Mouse (Mus musculus) liver, embryonic 15.5 days (tissue): ENCODE data around the gene Ucn. TPM values are rescaled to one million over a fixed set of nuclear protein-coding genes. Genes with fewer than 3 reads are reported as not detected.

ENCODE experiments used
- ATAC-seq: fragments of 200-750 bp; cut with Nextera tagmentation; 2 replicates; pipeline ENCODE4 v1.8.0; 2017; ENCODE audit warnings: moderate number of reproducible peaks, mild to moderate bottlenecking, moderate library complexity; ENCODE audit not compliant: insufficient read depth
- H3K27ac ChIP-seq: fragments of 300-500 bp; sonication (generic); replicated peaks from 2 replicates; pipeline ENCODE4 v1.5.1; 2015; ENCODE audit warnings: mild to moderate bottlenecking, inconsistent platforms
- H3K27me3 ChIP-seq: fragments of 300-500 bp; sonication (generic); 2 replicates; pipeline ENCODE4 v1.6.1; 2015; ENCODE audit warnings: mild to moderate bottlenecking, inconsistent platforms
- H3K36me3 ChIP-seq: fragments of 300-500 bp; sonication (generic); replicated peaks from 2 replicates; pipeline ENCODE4 v1.6.1; 2015; ENCODE audit warnings: moderate library complexity, mild to moderate bottlenecking, inconsistent platforms
- H3K4me1 ChIP-seq: fragments of 300-500 bp; sonication (generic); replicated peaks from 2 replicates; pipeline ENCODE4 v1.6.1; 2015; ENCODE audit warnings: inconsistent platforms
- H3K4me2 ChIP-seq: fragments of 300-500 bp; sonication (generic); 2 replicates; pipeline ENCODE4 v1.6.1; 2015; ENCODE audit warnings: moderate library complexity, mild to moderate bottlenecking, inconsistent platforms
- H3K4me3 ChIP-seq: fragments of 300-500 bp; sonication (generic); replicated peaks from 2 replicates; pipeline ENCODE4 v1.5.1; 2015; ENCODE audit warnings: mild to moderate bottlenecking, inconsistent platforms
- H3K9ac ChIP-seq: fragments of 300-500 bp; sonication (generic); 2 replicates; pipeline ENCODE4 v1.6.1; 2015; ENCODE audit warnings: moderate library complexity, mild to moderate bottlenecking, inconsistent platforms
- H3K9me3 ChIP-seq: fragments of 300-500 bp; sonication (generic); replicated peaks from 2 replicates; pipeline ENCODE4 v1.6.1; 2016; ENCODE audit warnings: inconsistent platforms
- WGBS: fragments of 180-500 bp; shearing (Covaris S2); methylation state at CpG from one replicate; pipeline ENCODE4 v1.1.7; 2015; ENCODE audit warnings: mixed read lengths; ENCODE audit not compliant: insufficient replicate concordance; 5-methylcytosine and 5-hydroxymethylcytosine counted together
- polyA plus RNA-seq: library from polyadenylated mRNA; unstranded; fragments of >200 nt; fragmentation: Nextera tagmentation; extraction: Ambion mirVana; gene quantifications from 2 replicates; pipeline ENCODE4 v1.2.1, GENCODE M21; 2015

The Ucn gene
- polyA plus RNA-seq = not detected in 2 replicates

DNA sequence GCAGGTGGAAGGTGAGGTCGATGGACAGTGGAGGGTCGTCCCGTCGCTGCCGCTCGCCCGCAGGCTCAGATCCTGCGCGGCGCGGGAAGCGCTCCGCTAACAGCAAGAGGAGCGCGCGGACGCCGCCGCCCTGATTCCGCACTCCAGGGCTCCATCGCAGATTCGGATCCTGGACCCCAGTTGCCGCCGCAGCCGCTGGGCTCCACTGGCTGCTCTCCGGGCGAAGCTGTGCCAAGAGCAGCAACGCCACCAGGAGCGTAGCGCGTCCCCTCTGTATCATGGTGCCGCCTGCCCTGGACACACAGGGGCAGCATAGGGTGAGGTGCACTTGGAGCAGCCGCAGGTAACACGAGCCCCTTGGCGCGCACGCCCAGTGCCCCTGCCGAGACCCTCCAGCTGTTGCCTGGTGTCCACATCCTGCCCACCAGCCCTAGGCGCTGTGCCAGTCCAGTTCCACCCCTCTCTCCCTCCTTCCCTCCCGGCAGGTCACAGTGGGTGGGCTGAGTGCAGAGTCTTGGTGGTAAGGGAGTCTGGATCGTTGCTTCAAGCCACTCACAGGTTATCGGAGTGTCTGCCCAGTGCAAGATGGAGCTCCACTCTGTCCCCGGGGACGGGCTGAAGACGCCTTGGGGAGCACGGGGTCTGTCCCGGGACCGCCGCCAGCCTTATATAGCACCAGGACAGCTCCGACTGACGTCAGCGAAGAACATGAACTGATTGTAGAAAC lies at the start of gene Ucn:
Gene Ucn (minus strand): TSS at position 589 of the 727 bp plus-strand sequence.
- no peak within 1 kb of the TSS for H3K27ac ChIP-seq
- no peak within 1 kb of the TSS for H3K9ac ChIP-seq
- H3K4me1 ChIP-seq = 0 out of 2 replicates have a peak, but pooled peaks cover 3% of the 10 kb centered on the region
- WGBS = 3% methylated on average over 52 of the region's 52 CpGs
- H3K36me3 ChIP-seq = 0 out of 2 replicates have a peak, but pooled peaks cover 3% of the 10 kb centered on the region
- H3K27me3 ChIP-seq = peaks cover 69% of the 10 kb centered on the region
- no peaks in the 10 kb centered on the region for H3K9me3 ChIP-seq
- no peak within 1 kb of the TSS for H3K4me2 ChIP-seq
- H3K4me3 ChIP-seq = no peak within 1 kb of the TSS
- ATAC-seq = no peak

DNA sequence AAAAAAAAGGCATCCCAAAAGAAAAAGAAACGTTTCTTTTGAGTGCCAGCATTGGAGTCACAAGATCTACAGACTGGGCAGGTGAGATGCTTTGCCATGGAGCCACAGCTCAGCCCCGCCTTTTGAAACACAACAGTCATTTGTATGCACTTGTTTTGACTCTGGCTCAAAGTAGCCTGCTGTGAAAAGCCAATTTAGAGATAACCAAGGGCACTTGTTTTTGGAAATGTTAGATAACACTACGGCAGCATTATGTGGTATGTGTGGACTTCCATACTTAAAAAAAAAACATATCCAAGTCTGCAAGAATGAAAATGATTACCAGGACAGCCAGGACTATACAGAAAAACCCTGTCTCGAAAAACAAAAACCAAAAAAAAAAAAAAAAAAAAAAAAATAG lies 45.0 kb upstream of the Ucn start:
- H3K9ac ChIP-seq = no peak overlapping the region
- no peaks in the 10 kb centered on the region for H3K27me3 ChIP-seq
- H3K27ac ChIP-seq = peak overlapping the region; percentile 78
- H3K4me2 ChIP-seq = peak overlapping the region; percentile 33
- no peak overlapping the region for H3K4me3 ChIP-seq
- peaks cover 25% of the 10 kb centered on the region for H3K36me3 ChIP-seq
- peak; percentile 40 for ATAC-seq
- H3K4me1 ChIP-seq = peaks cover 45% of the 10 kb centered on the region
- no peaks in the 10 kb centered on the region for H3K9me3 ChIP-seq
- WGBS = 17% methylated on average over 4 of the region's 4 CpGs

GRCm38 (mm10) chr5:31181183-31181770 lies 42.6 kb upstream of the Ucn start:
- Histone ChIP-seq H3K36me3 (peaks cover 14% of the 10 kb centered on the region), H3K4me2 (peak overlapping the region; percentile 92), H3K27me3 (no peaks in the 10 kb centered on the region), H3K4me1 (peaks cover 59% of the 10 kb centered on the region), H3K9me3 (no peaks in the 10 kb centered on the region), H3K27ac (no peak overlapping the region), H3K4me3 (no peak overlapping the region), H3K9ac (no peak overlapping the region)
- ATAC-seq = no peak
- 85% methylated on average over 9 of the region's 9 CpGs for WGBS

- Histone ChIP-seq H3K4me3 (peak within 1 kb of the TSS; percentile 73), H3K9me3 (no peaks in the 10 kb centered on the region), H3K27me3 (no peaks in the 10 kb centered on the region), H3K36me3 (peaks cover 18% of the 10 kb centered on the region), H3K4me2 (peak within 1 kb of the TSS; percentile 92), H3K9ac (peak within 1 kb of the TSS; percentile 77), H3K27ac (peak within 1 kb of the TSS; percentile 99), H3K4me1 (peaks cover 53% of the 10 kb centered on the region)
- ATAC-seq = peak; percentile 90
- WGBS = under 1% methylated on average over 59 of the region's 59 CpGs
Measured at GRCm38 (mm10) chr5:31179766-31180630, 41.4 kb upstream of the Ucn start, which contains the start of the genes Gm29609 and Gtf3c2. Gene Gm29609 (minus strand): TSS chr5:31179911. Gene Gtf3c2 (minus strand): TSS chr5:31180144.

GRCm38 (mm10) chr5:31179301-31179765 lies 40.7 kb upstream of the Ucn start:
- Histone ChIP-seq H3K27ac (peak overlapping the region; percentile 99), H3K4me3 (peak overlapping the region; percentile 73), H3K4me1 (peaks cover 48% of the 10 kb centered on the region), H3K36me3 (peaks cover 25% of the 10 kb centered on the region), H3K9me3 (no peaks in the 10 kb centered on the region), H3K9ac (peak overlapping the region; percentile 77), H3K27me3 (no peaks in the 10 kb centered on the region), H3K4me2 (peak overlapping the region; percentile 92)
- peak; percentile 62 for ATAC-seq
- under 1% methylated on average over 25 of the region's 25 CpGs for WGBS

GRCm38 (mm10) chr5:31168630-31169029 lies 30.0 kb upstream of the Ucn start:
- 86% methylated on average over 4 of the region's 4 CpGs for WGBS
- ATAC-seq = no peak
- no peak overlapping the region for H3K27ac ChIP-seq
- H3K9me3 ChIP-seq = no peaks in the 10 kb centered on the region
- H3K9ac ChIP-seq = no peak overlapping the region
- peaks cover 98% of the 10 kb centered on the region for H3K36me3 ChIP-seq
- no peaks in the 10 kb centered on the region for H3K27me3 ChIP-seq
- no peak overlapping the region for H3K4me3 ChIP-seq
- H3K4me2 ChIP-seq = no peak overlapping the region
- no peaks in the 10 kb centered on the region; the same call in 1 of the 2 replicates for H3K4me1 ChIP-seq

DNA sequence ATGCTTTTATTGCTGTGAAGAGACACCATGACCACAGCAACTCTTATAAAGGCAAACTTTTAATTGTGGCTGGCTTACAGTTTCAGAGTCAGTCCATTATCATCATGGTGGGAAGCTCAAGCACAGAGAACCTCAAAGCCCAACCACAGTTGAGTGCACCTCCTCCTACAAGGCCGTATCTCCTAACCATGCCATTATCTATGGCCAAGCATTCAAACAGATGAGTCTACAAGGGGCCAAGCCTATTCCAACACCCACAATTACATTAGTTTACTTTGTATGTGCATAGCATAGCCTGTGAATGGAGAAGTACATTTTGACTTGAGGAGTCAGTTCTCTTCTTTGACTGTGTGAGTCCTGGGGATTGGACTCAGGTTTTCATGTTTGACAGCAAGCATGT lies 26.2 kb upstream of the Ucn start:
- ATAC-seq = peak; percentile 51

GRCm38 (mm10) chr5:31162462-31162861 lies 23.8 kb upstream of the Ucn start:
- no peak overlapping the region for H3K9ac ChIP-seq
- H3K27ac ChIP-seq = no peak overlapping the region
- no peaks in the 10 kb centered on the region for H3K9me3 ChIP-seq
- 0 out of 2 replicates have a peak, but pooled peaks have one; percentile 51 for ATAC-seq
- H3K27me3 ChIP-seq = no peaks in the 10 kb centered on the region
- no peak overlapping the region for H3K4me2 ChIP-seq
- peaks cover 94% of the 10 kb centered on the region for H3K36me3 ChIP-seq
- no peak overlapping the region for H3K4me3 ChIP-seq
- peaks cover 8% of the 10 kb centered on the region; the same call in 1 of the 2 replicates for H3K4me1 ChIP-seq

More for the DNA sequence above, 26.2 kb upstream of the Ucn start:
- Histone ChIP-seq H3K4me2 (0 out of 2 replicates have a peak overlapping the region, but pooled peaks have one; percentile 13), H3K36me3 (peaks cover 94% of the 10 kb centered on the region), H3K27me3 (no peaks in the 10 kb centered on the region), H3K4me3 (no peak overlapping the region), H3K4me1 (peaks cover 8% of the 10 kb centered on the region; the same call in 1 of the 2 replicates), H3K9ac (no peak overlapping the region), H3K9me3 (no peaks in the 10 kb centered on the region), H3K27ac (no peak overlapping the region)
- 51% methylated on average over 1 of the region's 1 CpGs for WGBS

- peak; percentile 88 for ATAC-seq
- H3K27ac ChIP-seq = peak within 1 kb of the TSS; percentile 76
- peak within 1 kb of the TSS; percentile 86 for H3K4me2 ChIP-seq
- H3K9me3 ChIP-seq = no peaks in the 10 kb centered on the region
- peaks cover 25% of the 10 kb centered on the region for H3K36me3 ChIP-seq
- H3K9ac ChIP-seq = peak within 1 kb of the TSS; percentile 80
- no peaks in the 10 kb centered on the region for H3K27me3 ChIP-seq
- H3K4me3 ChIP-seq = peak within 1 kb of the TSS; percentile 72
- H3K4me1 ChIP-seq = peaks cover 20% of the 10 kb centered on the region
- under 1% methylated on average over 19 of the region's 19 CpGs for WGBS
Measured at GRCm38 (mm10) chr5:31154152-31154553, 15.5 kb upstream of the Ucn start, which contains the start of gene Mpv17. Gene Mpv17 (minus strand): TSS chr5:31154251.

GRCm38 (mm10) chr5:31153516-31154151 lies 15.0 kb upstream of the Ucn start:
- peaks cover 20% of the 10 kb centered on the region for H3K36me3 ChIP-seq
- no peak overlapping the region for H3K27ac ChIP-seq
- WGBS = 38% methylated on average over 6 of the region's 6 CpGs
- H3K4me3 ChIP-seq = peak overlapping the region; percentile 72
- ATAC-seq = no peak
- H3K4me1 ChIP-seq = peaks cover 20% of the 10 kb centered on the region
- peak overlapping the region; percentile 80 for H3K9ac ChIP-seq
- H3K9me3 ChIP-seq = no peaks in the 10 kb centered on the region
- H3K27me3 ChIP-seq = no peaks in the 10 kb centered on the region
- peak overlapping the region; percentile 86 for H3K4me2 ChIP-seq
